Mouse (Mus musculus) embryonic fibroblast, embryonic 13.5 days (primary cell): ENCODE measurements around the gene Pnrc1.
"Not testable (repeated sequence)": the region's sequence is repeated elsewhere in the genome, so short reads cannot be mapped to it uniquely, and the experiment has no call there.

Experiments
- CTCF ChIP-seq: IDR thresholded peaks from 2 replicates; pipeline ENCODE4 v1.5.1; 2011; ENCODE audit warnings: mild to moderate bottlenecking, control low read depth, low read length, moderate library complexity, borderline replicate concordance; ENCODE audit not compliant: insufficient read depth
- POLR2A ChIP-seq: IDR thresholded peaks from 2 replicates; pipeline ENCODE4 v1.6.1; 2011; ENCODE audit warnings: low read depth, mild to moderate bottlenecking, control low read depth, low read length, moderate library complexity

DNA sequence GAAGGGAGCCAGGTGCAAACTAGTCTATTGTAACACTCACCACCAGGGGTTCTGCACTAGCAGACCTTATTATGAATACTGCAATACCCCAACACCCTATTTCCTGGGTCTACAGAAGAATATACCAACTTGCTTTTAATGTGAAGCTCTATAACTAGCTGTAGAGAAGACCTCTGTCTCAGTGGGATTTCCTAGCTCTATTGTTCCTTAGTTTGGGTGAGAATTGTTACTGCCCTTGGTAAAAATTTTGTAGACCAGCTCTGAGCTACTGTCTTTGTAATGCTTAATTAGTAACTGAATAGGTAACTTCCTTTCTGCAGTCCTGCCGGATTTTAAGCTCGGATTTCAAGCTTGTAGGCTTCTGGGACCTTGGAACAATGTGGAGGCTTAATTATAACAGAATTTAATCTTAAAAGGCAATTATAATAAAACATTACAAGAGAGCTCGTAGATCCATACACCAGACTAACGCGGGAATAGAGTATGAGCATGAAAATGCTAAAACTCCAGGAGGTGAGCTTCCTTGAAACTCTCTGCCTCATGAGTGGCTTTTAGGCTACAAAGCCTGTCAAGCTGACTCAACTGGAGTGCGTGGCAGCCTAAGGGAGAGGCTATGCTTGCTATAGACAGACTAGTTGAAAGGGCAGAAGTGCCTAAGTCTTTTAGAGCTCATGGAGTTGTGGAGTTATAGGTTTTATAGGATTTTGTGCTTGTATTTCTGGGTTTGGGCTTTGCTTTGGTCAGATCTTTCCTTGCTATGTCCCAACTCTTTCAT lies 11.1 kb upstream of the Pnrc1 start:
- not testable (repeated sequence) for TF ChIP-seq CTCF, POLR2A
